Mouse (Mus musculus) regulatory T cell (primary cell): ENCODE measurements around the gene Gm128.
"Not testable (repeated sequence)": the region's sequence is repeated elsewhere in the genome, so short reads cannot be mapped to it uniquely, and the experiment has no call there.

Experiments used
- in situ Hi-C: fragments of 300-600 bp; cut with MboI, MseI; formaldehyde crosslinking; loops from one replicate; pipeline ENCODE4 v1.15.1; 2025; ENCODE audit warnings: high pct_unique_total_duplicates

Gm128 gene

GRCm38 (mm10) chr3:95231298-95232221, 9.8 kb downstream of the Gm128 start, which contains the start of gene Mllt11:
TSS of gene Mllt11 (minus strand) at chr3:95232171.
- in situ Hi-C loops = no loop called here

DNA sequence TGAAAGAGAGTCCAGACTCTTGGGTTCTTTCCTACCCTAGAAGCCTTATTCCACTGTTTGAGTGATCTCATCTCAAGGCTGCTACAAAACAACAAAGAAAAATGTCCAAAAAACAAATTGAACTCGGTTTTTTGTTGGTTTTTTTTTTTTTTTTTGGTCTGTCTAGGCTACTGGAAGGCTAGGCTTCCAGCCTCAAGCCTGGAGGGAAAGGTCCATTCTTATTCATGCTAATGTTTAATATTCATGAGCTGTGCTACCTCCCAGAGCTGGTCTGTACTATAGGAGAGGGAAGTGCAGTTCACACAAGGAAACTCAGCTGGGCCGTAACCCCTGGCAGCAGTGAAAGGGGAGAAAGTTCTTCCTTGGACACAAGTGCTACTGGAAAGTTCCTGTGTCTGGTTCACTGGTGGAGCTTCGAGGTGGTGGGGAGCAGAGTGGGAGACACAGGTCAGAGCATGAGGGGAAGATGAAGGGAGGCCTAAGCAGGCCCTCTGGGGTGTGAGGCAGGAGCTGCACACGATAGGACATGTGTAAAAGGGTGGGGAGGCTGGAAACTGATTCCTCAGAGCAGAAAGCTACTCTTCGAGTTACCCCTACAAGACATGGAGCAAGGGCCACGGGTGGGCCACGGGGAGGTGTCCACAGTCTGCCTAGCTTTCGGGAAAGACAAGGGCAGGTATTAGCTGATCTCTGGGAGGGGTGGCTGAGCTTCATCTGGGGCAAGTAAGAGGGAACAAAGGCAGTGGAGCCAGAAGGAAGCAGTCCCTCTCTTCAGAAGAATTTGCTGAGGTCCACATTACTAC, 10.7 kb downstream of the Gm128 start:
- in situ Hi-C loops = no loop called here

GRCm38 (mm10) chr3:95229781-95230494, 11.5 kb downstream of the Gm128 start:
- in situ Hi-C loops = loop anchor here (5.0 kb wide), 1 partner anchor 68 kb away; the partner anchor contains the start of gene Sema6c

- in situ Hi-C loops = loop anchor here (5.0 kb wide), 1 partner anchor 67 kb away; the partner anchor contains the start of gene Sema6c
Measured at GRCm38 (mm10) chr3:95228894-95229780, 12.3 kb downstream of the Gm128 start.

DNA sequence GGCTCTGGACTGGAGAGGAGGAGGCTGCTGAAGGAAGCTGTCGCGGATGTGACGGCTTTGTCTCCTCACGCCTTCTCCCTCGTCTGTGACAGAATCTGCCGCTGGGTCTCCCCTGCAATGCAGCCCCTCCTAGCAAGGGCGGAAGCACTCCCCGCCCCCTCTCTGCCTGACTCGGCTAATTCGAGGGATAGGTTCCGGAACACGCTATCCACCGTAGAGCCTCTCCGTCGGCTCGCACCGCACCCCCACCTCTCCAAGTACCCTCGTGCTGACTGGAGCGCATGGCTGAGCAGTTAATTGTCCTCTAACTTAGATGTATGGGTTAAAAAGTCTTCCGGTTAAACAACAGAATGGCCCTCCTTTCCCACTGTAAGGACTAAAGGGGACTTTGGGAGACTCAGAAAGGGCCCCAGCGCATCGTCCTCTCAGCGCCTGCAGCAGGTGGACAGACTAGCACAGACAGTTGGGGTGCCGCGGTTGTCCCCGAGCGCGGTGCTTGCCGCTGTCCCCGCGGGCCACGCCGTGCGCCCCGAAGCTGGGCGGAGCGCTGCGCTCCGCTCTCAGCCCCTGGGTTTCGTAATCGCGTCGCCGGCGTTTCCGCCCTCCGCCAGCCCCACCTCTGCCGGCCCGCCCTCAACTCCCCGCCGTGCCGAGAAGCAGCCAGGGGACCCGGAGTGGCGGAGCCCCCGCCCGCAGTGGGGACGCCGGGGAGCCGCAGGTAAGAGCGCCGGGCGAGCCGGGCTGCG, 13.1 kb downstream of the Gm128 start, which contains the start of gene Cdc42se1:
Gene Cdc42se1 (plus strand): TSS at position 585 of the 746 bp plus-strand sequence.
- in situ Hi-C loops = loop anchor here (5.0 kb wide), 1 partner anchor 66 kb away; the partner anchor contains the start of gene Sema6c

DNA sequence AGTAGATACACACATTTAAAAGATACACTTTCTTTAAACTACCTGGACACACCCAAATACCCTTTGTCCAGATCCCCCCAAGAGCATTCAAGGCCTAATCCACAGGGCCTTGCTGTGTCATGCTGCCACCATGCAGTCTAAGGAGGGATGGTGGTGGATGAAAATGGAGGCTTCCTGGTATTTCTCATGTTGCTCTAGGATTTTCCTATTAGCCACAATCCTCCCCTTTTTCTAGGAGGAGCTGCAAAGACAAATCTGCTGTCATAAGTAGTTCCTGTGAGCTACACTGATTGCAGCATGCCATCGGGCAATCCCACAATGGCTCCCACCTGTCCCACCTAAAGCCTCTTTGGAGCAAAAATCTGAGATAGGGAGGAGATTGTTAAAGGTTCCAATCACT, 14.2 kb downstream of the Gm128 start:
- in situ Hi-C loops = loop anchor here (5.0 kb wide), 1 partner anchor 65 kb away; the partner anchor contains the start of gene Sema6c

GRCm38 (mm10) chr3:95224295-95224694, 17.1 kb downstream of the Gm128 start:
- in situ Hi-C loops = no loop called here

DNA sequence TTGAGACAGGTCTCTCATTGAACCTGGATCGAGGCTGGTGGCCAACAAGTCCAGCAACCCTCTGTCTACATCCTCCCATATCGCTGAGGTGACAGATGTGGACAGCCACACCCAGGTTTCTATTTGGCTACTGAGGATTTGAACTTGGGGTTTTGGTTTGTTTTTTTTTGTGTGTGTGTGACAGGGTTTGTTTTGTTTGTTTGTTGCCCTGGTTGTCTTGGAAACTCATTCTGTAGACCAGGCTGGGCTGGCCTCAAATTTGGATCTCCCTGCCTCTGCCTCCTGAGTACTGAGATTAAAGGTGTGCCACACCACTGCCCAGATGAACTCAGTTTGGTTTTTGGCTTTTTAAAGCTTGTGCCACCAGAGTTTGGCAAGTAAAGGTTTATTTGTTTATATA, 18.4 kb downstream of the Gm128 start:
- in situ Hi-C loops = no loop called here

DNA sequence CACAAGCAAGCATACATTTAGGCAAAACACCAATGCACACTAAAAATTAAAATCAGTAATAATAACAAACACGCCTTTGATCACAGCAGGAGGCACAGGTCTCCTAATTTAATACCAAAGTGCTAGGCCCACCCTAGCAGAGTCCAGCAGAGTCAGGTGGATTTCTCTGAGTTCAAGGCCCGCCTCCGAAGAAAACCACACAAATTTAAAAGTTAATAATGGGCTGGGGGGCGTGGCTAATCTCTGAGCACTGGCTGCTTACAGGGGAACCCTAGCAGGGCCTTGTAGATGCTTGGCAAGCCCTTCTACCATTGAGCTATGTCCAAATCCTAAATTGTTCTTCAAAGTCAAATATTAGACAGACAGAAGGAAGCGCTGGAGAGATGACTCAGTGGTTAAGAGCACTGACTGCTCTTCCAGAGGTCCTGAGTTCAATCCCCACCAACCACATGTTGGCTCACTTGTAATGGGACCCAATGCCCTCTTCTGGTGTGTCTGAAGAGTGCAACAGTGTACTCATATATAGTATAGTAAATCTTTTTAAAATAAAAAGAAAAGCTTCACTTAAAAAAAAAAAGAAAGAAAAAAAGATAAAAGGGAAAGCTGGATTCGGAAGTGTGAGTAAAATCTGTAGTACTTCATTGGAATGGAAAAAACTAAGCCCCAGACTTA, 22.8 kb downstream of the Gm128 start:
- in situ Hi-C loops = no loop called here

- in situ Hi-C loops = no loop called here
Measured at GRCm38 (mm10) chr3:95217255-95218134, 23.9 kb downstream of the Gm128 start, which contains the start of gene Gabpb2. TSS of gene Gabpb2 (minus strand) at chr3:95217916.

DNA sequence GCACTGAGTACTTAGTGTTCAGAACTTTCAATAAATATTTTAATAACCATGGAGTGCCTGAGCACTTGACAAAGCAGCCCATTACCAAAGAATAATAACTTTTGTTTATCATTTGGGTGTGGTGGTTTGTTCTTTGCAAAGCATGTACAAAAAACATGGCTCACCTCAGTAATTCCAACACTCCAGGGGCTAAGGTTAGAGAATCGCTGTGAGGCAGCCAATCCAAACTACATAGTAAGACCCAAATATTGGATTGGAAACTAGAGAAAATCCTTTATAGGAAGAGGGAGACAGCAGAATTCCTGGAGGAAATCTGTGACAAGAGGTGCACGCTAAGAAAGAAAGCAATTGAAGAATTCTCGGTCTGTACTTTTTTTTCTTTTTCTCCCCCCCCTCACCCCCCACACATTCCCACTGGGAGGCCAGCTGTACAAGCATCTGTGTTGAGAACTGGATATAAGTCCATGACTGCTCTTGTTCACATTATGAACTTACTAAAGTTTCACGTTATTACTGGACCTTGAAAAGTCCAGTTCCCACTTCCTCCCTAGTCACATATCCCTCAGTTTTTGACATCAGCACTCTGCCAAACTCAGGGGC, 24.6 kb downstream of the Gm128 start:
- in situ Hi-C loops = no loop called here

GRCm38 (mm10) chr3:95213609-95213975, 27.8 kb downstream of the Gm128 start:
- in situ Hi-C loops = no loop called here

- in situ Hi-C loops = not testable (repeated sequence)
Measured at GRCm38 (mm10) chr3:95212889-95213608, 28.3 kb downstream of the Gm128 start.

- in situ Hi-C loops = no loop called here
Measured at GRCm38 (mm10) chr3:95210585-95210984, 30.8 kb downstream of the Gm128 start.

- in situ Hi-C loops = no loop called here
Measured at GRCm38 (mm10) chr3:95208286-95208685, 33.1 kb downstream of the Gm128 start.

- in situ Hi-C loops = no loop called here
Measured at GRCm38 (mm10) chr3:95203880-95204279, 37.5 kb downstream of the Gm128 start.

GRCm38 (mm10) chr3:95200562-95200961, 40.8 kb downstream of the Gm128 start:
- in situ Hi-C loops = no loop called here
